Mouse (Mus musculus) erythroid progenitor cell, adult 5-6 weeks (primary cell): ENCODE results near the gene Tspan3. TPM values are rescaled to one million over a fixed set of nuclear protein-coding genes. Genes with fewer than 3 reads are reported as not detected.

Experiments
- ATAC-seq: replicated peaks from 2 replicates; pipeline ENCODE4 v1.8.0; 2016; ENCODE audit warnings: moderate number of reproducible peaks, mild to moderate bottlenecking, moderate TSS enrichment, inconsistent platforms; ENCODE audit not compliant: poor library complexity, low FRiP score, severe bottlenecking
- total RNA-seq, 2 experiments: library from RNA; stranded (forward) in 1 of 2; stranded (reverse) in 1 of 2; fragments of 150-400 nt in 1 of 2; fragments of 186-747, 209-891 nt in 1 of 2; gene quantifications; 2 replicates each; pipeline versions ENCODE4 v1.2.3 to v1.2.4; 2015 to 2017; ENCODE audit warnings: low replicate concordance in 2 of 2

Gene Tspan3
- total RNA-seq (2015; ENCODE audit: low replicate concordance): 13.7 and 19.3 TPM in 2 replicates
- total RNA-seq (2017; ENCODE audit: low replicate concordance): 2.7 and 3.2 TPM in 2 replicates

DNA sequence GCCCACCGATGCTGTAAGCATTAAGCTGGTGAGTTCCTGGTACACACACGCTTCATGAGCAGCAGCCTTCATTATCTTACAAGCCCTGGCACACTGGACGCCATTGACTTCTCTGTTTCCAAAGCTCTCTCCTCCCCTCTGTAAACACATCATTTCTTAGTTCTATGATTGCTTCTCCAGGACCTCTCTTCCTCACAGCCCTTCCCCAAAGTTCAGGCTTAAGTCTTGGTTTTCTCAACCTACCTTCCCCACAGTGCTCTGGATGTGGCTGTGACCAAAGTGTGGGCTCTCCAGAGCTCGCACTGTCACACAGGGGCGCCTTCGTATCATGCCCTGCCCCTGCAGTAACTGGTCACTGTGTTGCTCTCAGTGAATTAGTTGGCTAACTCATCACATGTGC, at the start of gene Tspan3:
Gene Tspan3 (minus strand): TSS at position 101 of the 400 bp plus-strand sequence.
- no peak for ATAC-seq

DNA sequence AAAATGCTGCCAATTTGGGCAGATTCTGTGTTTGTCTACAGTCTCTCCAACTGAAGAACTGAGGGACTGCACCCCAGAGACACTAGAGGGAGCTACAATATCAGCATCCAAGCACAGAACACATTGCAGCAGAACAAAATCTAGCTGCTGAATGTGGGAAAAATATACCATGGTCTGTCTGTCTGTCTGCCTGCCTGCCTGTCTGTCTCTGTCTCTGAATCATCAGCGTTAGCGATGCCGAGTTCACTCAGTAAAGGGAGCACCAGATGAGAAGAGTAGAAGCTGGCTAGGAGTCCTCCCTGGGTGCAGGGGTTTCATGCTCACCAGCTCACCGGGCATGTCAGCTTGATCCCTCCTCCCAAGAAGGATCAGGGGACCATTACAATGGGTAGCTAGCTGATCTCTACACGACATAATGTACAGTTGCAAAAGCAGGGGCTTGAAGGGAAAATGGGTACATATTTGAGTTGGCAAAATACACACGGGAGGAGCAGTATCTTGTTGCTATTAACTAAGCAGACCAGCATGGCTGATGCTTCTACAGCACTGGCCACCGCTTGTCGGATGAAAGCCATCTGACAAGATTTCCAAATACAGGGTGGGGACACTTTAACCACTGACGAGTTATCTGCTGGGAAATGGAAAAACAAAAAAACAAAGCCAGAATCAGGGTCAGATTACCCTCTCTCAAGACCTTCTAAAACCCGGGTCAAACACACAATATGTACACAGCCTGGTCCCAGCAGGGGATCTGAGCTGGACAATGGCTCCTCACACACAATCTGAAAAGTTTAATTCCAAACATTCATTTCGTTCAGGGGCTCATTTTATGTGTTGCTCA, 48.4 kb upstream of the Tspan3 start:
- no peak for ATAC-seq

GRCm38 (mm10) chr9:56208817-56209216, 43.5 kb upstream of the Tspan3 start:
- no peak for ATAC-seq

- no peak for ATAC-seq
Observed at GRCm38 (mm10) chr9:56207516-56207915, 42.2 kb upstream of the Tspan3 start.

GRCm38 (mm10) chr9:56207083-56207482, 41.8 kb upstream of the Tspan3 start:
- ATAC-seq: no peak

- ATAC-seq: no peak
Observed at GRCm38 (mm10) chr9:56205336-56205735, 40.1 kb upstream of the Tspan3 start.

DNA sequence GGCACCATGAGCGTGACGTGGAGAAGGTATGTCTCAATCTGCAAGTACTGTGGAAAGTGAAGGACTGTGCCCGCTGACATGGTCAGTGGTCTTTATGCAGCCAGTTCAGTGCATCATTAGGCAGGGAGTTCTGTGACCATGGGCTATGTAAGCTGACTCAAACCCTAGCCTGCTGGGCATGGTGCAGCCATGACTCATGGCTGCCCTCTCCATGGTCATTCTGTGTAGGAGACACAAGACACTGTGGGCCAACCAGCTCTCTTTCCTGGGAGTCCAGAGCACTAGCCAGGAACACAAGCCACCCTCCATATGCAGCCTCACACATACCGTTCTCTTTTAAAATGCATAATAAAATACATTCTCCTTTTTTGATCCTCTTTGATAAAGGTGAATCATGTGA, 39.0 kb upstream of the Tspan3 start:
- no peak for ATAC-seq

GRCm38 (mm10) chr9:56200645-56201314, 35.5 kb upstream of the Tspan3 start:
- ATAC-seq: no peak

GRCm38 (mm10) chr9:56200200-56200599, 34.9 kb upstream of the Tspan3 start:
- ATAC-seq: no peak

DNA sequence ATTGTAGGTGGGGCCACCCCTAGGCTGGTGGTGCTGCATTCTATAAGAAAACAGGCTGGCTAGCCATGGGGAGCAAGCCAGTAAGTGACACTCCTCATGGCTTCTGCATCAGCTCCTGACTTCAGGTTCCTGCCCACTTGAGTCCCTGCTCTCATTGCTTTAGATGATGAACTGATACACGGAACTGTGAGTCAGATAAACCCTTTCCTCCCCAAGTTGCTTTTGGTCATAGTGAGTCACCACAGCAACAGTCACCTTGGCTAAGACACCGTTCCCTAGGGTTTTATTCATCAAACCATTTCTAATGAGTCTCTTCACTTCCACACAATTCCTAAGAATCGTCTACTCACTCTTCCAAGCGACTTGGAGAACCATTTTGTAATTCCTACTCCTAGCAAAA, 31.6 kb upstream of the Tspan3 start:
- ATAC-seq: no peak

GRCm38 (mm10) chr9:56195193-56195592, 29.9 kb upstream of the Tspan3 start:
- ATAC-seq: no peak

GRCm38 (mm10) chr9:56191498-56192455, 26.5 kb upstream of the Tspan3 start:
- ATAC-seq: no peak

GRCm38 (mm10) chr9:56180118-56180781, 15.0 kb upstream of the Tspan3 start:
- no peak for ATAC-seq

DNA sequence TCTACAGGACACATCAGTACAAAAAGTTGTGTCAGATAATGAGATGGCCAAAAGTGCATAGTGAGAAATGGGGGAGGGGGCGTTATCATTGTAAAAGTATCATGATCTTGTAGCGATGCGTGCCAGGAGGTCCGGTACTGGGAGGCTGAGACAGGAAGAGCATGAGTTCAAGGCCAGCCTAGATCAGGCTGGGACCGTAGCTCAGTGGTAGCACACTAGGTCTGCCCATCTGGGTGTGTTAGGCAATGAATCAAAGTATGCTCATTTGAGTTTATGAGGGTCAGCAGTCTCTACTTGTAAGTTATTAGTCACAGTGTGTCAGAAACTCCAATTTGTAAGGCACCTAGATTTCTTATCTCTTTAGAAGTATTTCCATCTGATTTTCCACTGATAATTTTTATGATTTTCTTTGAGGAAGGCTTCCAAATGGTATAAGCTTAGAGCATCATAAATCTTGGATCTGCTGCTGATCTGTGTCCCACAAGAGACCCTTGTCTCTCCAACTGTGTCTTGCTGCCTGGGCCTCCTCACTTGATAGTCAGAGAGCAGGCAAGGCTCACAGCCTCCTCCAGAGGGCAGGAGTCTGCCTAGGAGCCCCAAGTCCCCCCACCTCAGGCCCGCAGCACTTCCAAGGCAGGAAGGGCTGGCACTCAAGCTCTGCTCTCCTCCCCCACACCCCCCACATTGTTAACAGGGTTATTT, 14.3 kb upstream of the Tspan3 start:
- ATAC-seq: no peak

DNA sequence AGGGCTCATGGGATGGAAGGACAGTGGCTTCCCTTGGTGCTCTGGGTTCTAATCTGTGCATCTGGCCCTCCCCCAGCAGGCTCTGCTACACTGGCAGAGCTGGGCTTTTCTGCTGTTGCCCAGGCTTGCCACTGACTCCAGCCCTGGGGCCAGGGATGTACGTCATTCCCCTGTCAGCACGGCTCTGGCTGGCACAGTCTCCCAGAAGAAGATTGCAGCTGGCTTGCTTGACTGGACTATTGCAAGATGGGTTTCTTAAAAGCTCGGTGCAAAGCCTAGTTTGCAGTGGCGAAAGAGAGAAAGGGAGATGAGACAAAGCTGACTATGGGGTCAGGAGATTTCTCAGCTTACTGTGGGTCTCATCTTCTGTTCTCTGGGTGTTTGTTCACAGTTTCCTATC, 12.1 kb upstream of the Tspan3 start:
- no peak for ATAC-seq

GRCm38 (mm10) chr9:56175316-56175715, 10.0 kb upstream of the Tspan3 start:
- no peak for ATAC-seq

GRCm38 (mm10) chr9:56167690-56168089, 2.4 kb upstream of the Tspan3 start:
- ATAC-seq: no peak

- no peak for ATAC-seq
Observed at GRCm38 (mm10) chr9:56166161-56166560, 884 bp upstream of the Tspan3 start.
